Mouse (Mus musculus) forebrain, embryonic 15.5 days (tissue): Measurements from ENCODE around the gene Map1lc3b. TPM values are rescaled to one million over a fixed set of nuclear protein-coding genes. Genes with fewer than 3 reads are reported as not detected.
"Not testable (repeated sequence)": the region's sequence is repeated elsewhere in the genome, so short reads cannot be mapped to it uniquely, and the experiment has no call there.

Experiments
- ATAC-seq: fragments of 200-750 bp; cut with Nextera tagmentation; replicated peaks from 2 replicates; pipeline ENCODE4 v1.8.0; 2017; ENCODE audit warnings: mild to moderate bottlenecking, moderate TSS enrichment, moderate library complexity
- H3K27ac ChIP-seq: fragments of 300-500 bp; sonication (generic); replicated peaks from 2 replicates; pipeline ENCODE4 v1.5.1; 2015; ENCODE audit warnings: mild to moderate bottlenecking, inconsistent platforms
- H3K27me3 ChIP-seq: fragments of 300-500 bp; sonication (generic); 2 replicates; pipeline ENCODE4 v1.6.1; 2015; ENCODE audit warnings: inconsistent platforms
- H3K36me3 ChIP-seq: fragments of 300-500 bp; sonication (generic); 2 replicates; pipeline ENCODE4 v1.6.1; 2015; ENCODE audit warnings: mild to moderate bottlenecking, inconsistent platforms
- H3K4me1 ChIP-seq: fragments of 300-500 bp; sonication (generic); 2 replicates; pipeline ENCODE4 v1.6.1; 2015; ENCODE audit warnings: inconsistent platforms
- H3K4me2 ChIP-seq: fragments of 300-500 bp; sonication (generic); replicated peaks from 2 replicates; pipeline ENCODE4 v1.6.1; 2015; ENCODE audit warnings: mild to moderate bottlenecking, inconsistent platforms
- H3K4me3 ChIP-seq: fragments of 300-500 bp; sonication (generic); 2 replicates; pipeline ENCODE4 v1.5.1; 2015; ENCODE audit warnings: mild to moderate bottlenecking, inconsistent platforms
- H3K9ac ChIP-seq: fragments of 300-500 bp; sonication (generic); replicated peaks from 2 replicates; pipeline ENCODE4 v1.6.1; 2015; ENCODE audit warnings: mild to moderate bottlenecking, inconsistent platforms
- H3K9me3 ChIP-seq: fragments of 300-500 bp; sonication (generic); 2 replicates; pipeline ENCODE4 v1.6.1; 2016; ENCODE audit warnings: inconsistent platforms
- WGBS: fragments of 180-500 bp; shearing (Covaris S2); methylation state at CpG from one replicate; pipeline ENCODE4 v1.1.7; 2015; ENCODE audit warnings: mixed read lengths; 5-methylcytosine and 5-hydroxymethylcytosine counted together
- polyA plus RNA-seq: library from polyadenylated mRNA; unstranded; fragments of >200 nt; fragmentation: Nextera tagmentation; extraction: Ambion mirVana; gene quantifications from 2 replicates; pipeline ENCODE4 v1.2.1, GENCODE M21; 2015

The Map1lc3b gene
- polyA plus RNA-seq, 1 experiment from 2014 or later, result 394 TPM

- no peaks in the 10 kb centered on the region for H3K27me3 ChIP-seq
- no peak for ATAC-seq
- no peak overlapping the region for H3K4me2 ChIP-seq
- 81% methylated on average over 9 of the region's 9 CpGs for WGBS
- H3K9me3 ChIP-seq, result no peaks in the 10 kb centered on the region
- no peak overlapping the region for H3K27ac ChIP-seq
- peaks cover 27% of the 10 kb centered on the region for H3K4me1 ChIP-seq
- H3K36me3 ChIP-seq, result peaks cover 40% of the 10 kb centered on the region
- no peak overlapping the region for H3K9ac ChIP-seq
- no peak overlapping the region for H3K4me3 ChIP-seq
Observed at GRCm38 (mm10) chr8:121593983-121594382, 3.8 kb downstream of the Map1lc3b start.

- not testable (repeated sequence) for H3K27ac ChIP-seq, H3K9me3 ChIP-seq, H3K4me1 ChIP-seq, H3K9ac ChIP-seq, H3K4me3 ChIP-seq, ATAC-seq, H3K27me3 ChIP-seq, H3K4me2 ChIP-seq
- H3K36me3 ChIP-seq, result peaks cover 72% of the 10 kb centered on the region
- 77% methylated on average over 2 of the region's 2 CpGs for WGBS
Observed at GRCm38 (mm10) chr8:121597492-121597891, 7.3 kb downstream of the Map1lc3b start.

DNA sequence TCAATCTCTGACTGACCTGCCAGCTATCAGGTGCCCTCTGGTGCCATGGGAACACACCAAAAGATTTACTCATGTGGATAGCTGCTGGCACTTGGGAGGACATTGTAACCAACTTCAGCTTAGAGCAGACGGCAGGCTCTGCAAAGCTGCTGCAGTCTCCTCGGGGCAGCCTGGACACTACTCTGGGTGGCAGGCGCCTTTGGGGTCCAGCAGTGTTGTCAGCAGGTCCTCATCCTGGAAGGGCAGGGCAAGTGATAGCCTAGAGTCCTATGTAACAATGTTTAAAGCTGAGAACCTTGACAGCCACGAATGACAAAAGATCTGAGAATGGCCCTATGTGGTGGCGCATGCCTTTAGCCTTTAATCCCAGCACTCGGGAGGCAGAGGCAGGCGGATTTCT lies 8.0 kb downstream of the Map1lc3b start:
- Histone ChIP-seq H3K27ac (no peak overlapping the region), H3K4me2 (no peak overlapping the region), H3K4me3 (no peak overlapping the region), H3K4me1 (no peaks in the 10 kb centered on the region), H3K27me3 (no peaks in the 10 kb centered on the region), H3K9ac (no peak overlapping the region), H3K36me3 (peaks cover 78% of the 10 kb centered on the region), H3K9me3 (no peaks in the 10 kb centered on the region)
- WGBS, result 92% methylated on average over 7 of the region's 7 CpGs
- ATAC-seq, result no peak

DNA sequence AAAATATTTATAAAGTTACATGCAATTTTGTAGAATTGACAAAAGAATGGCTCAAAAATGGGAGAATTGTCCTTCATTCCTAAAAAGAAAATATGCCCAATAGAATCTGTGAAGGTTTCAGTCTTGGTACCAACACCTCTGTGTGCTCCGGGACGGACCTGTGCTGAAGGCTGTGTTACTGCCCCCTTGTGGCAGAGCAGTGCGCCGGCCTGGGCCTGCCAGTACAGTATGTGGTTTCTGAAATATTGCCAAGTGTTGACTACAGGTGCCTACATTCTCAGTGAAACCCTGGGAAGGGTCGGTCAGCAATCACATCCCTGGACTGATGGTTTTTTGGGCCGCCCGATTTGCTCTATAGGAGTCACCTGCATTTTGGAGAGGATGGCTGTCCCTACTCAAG lies 8.7 kb downstream of the Map1lc3b start:
- no peaks in the 10 kb centered on the region for H3K9me3 ChIP-seq
- WGBS, result 36% methylated on average over 7 of the region's 7 CpGs
- peak; percentile 64 for ATAC-seq
- H3K36me3 ChIP-seq, result peaks cover 77% of the 10 kb centered on the region
- H3K4me3 ChIP-seq, result no peak overlapping the region
- no peak overlapping the region for H3K27ac ChIP-seq
- no peak overlapping the region for H3K4me2 ChIP-seq
- no peak overlapping the region for H3K9ac ChIP-seq
- no peaks in the 10 kb centered on the region for H3K27me3 ChIP-seq
- no peaks in the 10 kb centered on the region for H3K4me1 ChIP-seq

- no peak for ATAC-seq
- WGBS, result 92% methylated on average over 14 of the region's 14 CpGs
Observed at GRCm38 (mm10) chr8:121599842-121600241, 9.7 kb downstream of the Map1lc3b start.

GRCm38 (mm10) chr8:121602411-121602810 lies 12.2 kb downstream of the Map1lc3b start:
- Histone ChIP-seq H3K27me3 (no peaks in the 10 kb centered on the region), H3K4me3 (no peak overlapping the region), H3K9ac (no peak overlapping the region), H3K36me3 (peaks cover 84% of the 10 kb centered on the region), H3K4me1 (no peaks in the 10 kb centered on the region), H3K9me3 (no peaks in the 10 kb centered on the region), H3K4me2 (no peak overlapping the region), H3K27ac (no peak overlapping the region)
- ATAC-seq, result no peak
- WGBS, result 93% methylated on average over 12 of the region's 12 CpGs

More at GRCm38 (mm10) chr8:121599842-121600241, 9.7 kb downstream of the Map1lc3b start:
- Histone ChIP-seq H3K27me3 (no peaks in the 10 kb centered on the region), H3K4me2 (no peak overlapping the region), H3K9me3 (no peaks in the 10 kb centered on the region), H3K4me3 (no peak overlapping the region), H3K27ac (no peak overlapping the region), H3K4me1 (no peaks in the 10 kb centered on the region), H3K36me3 (peaks cover 79% of the 10 kb centered on the region), H3K9ac (no peak overlapping the region)

DNA sequence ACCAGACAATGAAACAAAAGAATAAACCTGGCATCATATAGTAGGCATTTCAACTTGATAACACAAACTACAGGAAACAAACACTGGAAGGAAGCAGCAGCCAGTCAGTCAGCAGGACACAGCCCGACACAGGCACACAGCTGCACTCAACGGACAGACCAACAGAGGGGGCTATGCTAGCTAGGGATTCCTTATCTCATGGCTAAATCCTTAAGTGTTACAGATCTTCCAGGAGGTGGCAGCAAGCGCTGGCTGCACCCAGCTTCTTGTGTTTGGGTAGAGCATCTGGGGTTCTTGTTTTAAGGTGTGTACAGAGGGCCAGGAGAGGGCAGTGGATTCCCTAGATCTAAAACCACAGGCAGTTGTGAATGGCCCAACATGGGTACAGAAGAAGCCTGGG lies 12.7 kb downstream of the Map1lc3b start:
- ATAC-seq, result 0 out of 2 replicates have a peak, but pooled peaks have one; percentile 29
- 29% methylated on average over 3 of the region's 3 CpGs for WGBS
- Histone ChIP-seq H3K4me2 (no peak overlapping the region), H3K27me3 (no peaks in the 10 kb centered on the region), H3K4me3 (no peak overlapping the region), H3K36me3 (peaks cover 84% of the 10 kb centered on the region), H3K9ac (no peak overlapping the region), H3K9me3 (no peaks in the 10 kb centered on the region), H3K27ac (no peak overlapping the region), H3K4me1 (no peaks in the 10 kb centered on the region)

- no peak overlapping the region for H3K9ac ChIP-seq
- 95% methylated on average over 12 of the region's 12 CpGs for WGBS
- no peaks in the 10 kb centered on the region for H3K27me3 ChIP-seq
- no peak overlapping the region for H3K4me3 ChIP-seq
- H3K4me2 ChIP-seq, result no peak overlapping the region
- ATAC-seq, result no peak
- H3K9me3 ChIP-seq, result no peaks in the 10 kb centered on the region
- no peak overlapping the region for H3K27ac ChIP-seq
- H3K4me1 ChIP-seq, result no peaks in the 10 kb centered on the region
- peaks cover 88% of the 10 kb centered on the region for H3K36me3 ChIP-seq
Observed at GRCm38 (mm10) chr8:121603801-121604200, 13.6 kb downstream of the Map1lc3b start.

GRCm38 (mm10) chr8:121607661-121608060 lies 17.5 kb downstream of the Map1lc3b start:
- 94% methylated on average over 5 of the region's 5 CpGs for WGBS
- no peak overlapping the region for H3K27ac ChIP-seq
- no peak overlapping the region for H3K4me2 ChIP-seq
- no peaks in the 10 kb centered on the region for H3K27me3 ChIP-seq
- H3K36me3 ChIP-seq, result peaks cover 71% of the 10 kb centered on the region
- H3K9ac ChIP-seq, result no peak overlapping the region
- H3K4me1 ChIP-seq, result no peaks in the 10 kb centered on the region
- ATAC-seq, result no peak
- no peak overlapping the region for H3K4me3 ChIP-seq
- H3K9me3 ChIP-seq, result no peaks in the 10 kb centered on the region

DNA sequence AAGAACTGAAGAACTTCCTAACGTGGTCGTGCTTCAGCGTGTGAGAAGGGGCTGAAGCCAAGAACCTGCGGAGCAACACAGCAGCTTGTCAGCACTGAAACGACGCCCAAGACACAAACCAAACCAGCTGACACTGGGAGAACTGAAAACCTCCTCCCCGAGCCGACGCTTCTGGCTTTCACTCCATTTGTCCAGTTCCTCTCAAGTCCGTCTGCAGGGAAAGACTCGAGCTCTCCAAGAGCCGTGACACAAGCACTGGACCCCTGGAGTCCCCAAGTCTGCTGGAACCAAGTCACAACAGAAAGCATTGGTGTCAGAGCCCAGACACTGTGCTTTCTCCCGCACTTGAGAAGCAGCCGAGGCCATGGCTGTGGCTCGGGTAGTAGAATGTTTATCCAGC lies 19.1 kb downstream of the Map1lc3b start:
- Histone ChIP-seq H3K27ac (no peak overlapping the region), H3K4me1 (no peaks in the 10 kb centered on the region), H3K4me2 (no peak overlapping the region), H3K36me3 (peaks cover 60% of the 10 kb centered on the region), H3K9me3 (no peaks in the 10 kb centered on the region), H3K4me3 (no peak overlapping the region), H3K9ac (no peak overlapping the region), H3K27me3 (no peaks in the 10 kb centered on the region)
- ATAC-seq, result no peak
- WGBS, result 93% methylated on average over 15 of the region's 15 CpGs

GRCm38 (mm10) chr8:121609916-121610315 lies 19.8 kb downstream of the Map1lc3b start:
- no peak overlapping the region for H3K4me2 ChIP-seq
- H3K27ac ChIP-seq, result no peak overlapping the region
- no peaks in the 10 kb centered on the region for H3K4me1 ChIP-seq
- peaks cover 54% of the 10 kb centered on the region for H3K36me3 ChIP-seq
- no peaks in the 10 kb centered on the region for H3K9me3 ChIP-seq
- no peak overlapping the region for H3K9ac ChIP-seq
- 93% methylated on average over 11 of the region's 11 CpGs for WGBS
- no peak overlapping the region for H3K4me3 ChIP-seq
- ATAC-seq, result no peak
- H3K27me3 ChIP-seq, result no peaks in the 10 kb centered on the region

GRCm38 (mm10) chr8:121613419-121613818 lies 23.3 kb downstream of the Map1lc3b start:
- Histone ChIP-seq H3K27ac (no peak overlapping the region), H3K36me3 (peaks cover 34% of the 10 kb centered on the region), H3K4me2 (no peak overlapping the region), H3K9me3 (no peaks in the 10 kb centered on the region), H3K9ac (no peak overlapping the region), H3K4me3 (no peak overlapping the region), H3K4me1 (no peaks in the 10 kb centered on the region), H3K27me3 (no peaks in the 10 kb centered on the region)
- no peak for ATAC-seq

DNA sequence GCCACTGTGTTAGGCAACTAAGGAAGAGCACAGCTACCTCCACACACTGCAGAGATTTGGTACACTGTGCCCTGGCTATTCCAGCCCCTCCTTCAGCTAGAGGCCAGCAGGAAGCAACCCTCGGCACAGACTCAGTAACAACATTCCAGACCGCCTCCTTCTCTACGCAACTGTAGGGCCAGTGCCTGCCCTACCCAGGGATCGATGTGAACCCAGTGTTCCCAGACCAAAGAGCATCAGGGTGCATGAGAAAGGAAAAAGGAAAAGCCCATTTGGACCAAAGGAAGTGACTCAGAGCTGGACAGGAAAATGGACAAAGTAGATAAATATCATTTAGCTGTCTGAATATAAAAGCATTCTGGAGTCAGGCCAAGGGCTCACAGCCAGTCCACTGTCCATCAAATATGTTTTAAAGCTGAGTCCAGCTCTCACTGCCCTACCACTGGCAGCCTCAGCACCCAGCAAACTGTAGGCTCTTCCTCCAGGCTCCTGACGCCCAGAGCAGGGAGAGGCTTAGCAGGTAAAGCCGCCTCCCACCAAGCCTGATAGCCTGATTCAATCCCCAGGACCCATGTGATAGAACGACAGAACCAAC lies 29.3 kb downstream of the Map1lc3b start:
- H3K27ac ChIP-seq, result 0 out of 2 replicates have a peak overlapping the region, but pooled peaks have one; percentile 14
- H3K4me2 ChIP-seq, result no peak overlapping the region
- H3K27me3 ChIP-seq, result no peaks in the 10 kb centered on the region
- H3K36me3 ChIP-seq, result peaks cover 14% of the 10 kb centered on the region; the same call in 1 of the 2 replicates
- peaks cover 45% of the 10 kb centered on the region for H3K4me1 ChIP-seq
- ATAC-seq, result no peak
- no peak overlapping the region for H3K9ac ChIP-seq
- H3K4me3 ChIP-seq, result no peak overlapping the region
- 72% methylated on average over 7 of the region's 7 CpGs for WGBS
- no peaks in the 10 kb centered on the region for H3K9me3 ChIP-seq
